Comparison of ENCODE assay signal across 18 mouse cellular contexts in genomic region chr8:49313483-49314278, GRCm38 (mm10).
DNase-seq lines count a peak whose midpoint lies in the region; ATAC-seq and TF ChIP-seq lines count a peak whose summit lies in the region.
"Had no signal": no experiment of that assay in that cellular context is flagged by ENCODE, and none has a peak within 500 bp of the region (broad histone marks: within the 10 kb centered on the region; RNA-seq: fewer than 3 reads in every experiment).

No protein-coding gene starts in this region.

- H3K36me3 ChIP-seq in intestine, embryonic 14.5 days (ENCODE audit: control insufficient read depth, insufficient read depth, low read length) = no peaks in the 10 kb centered on the region
- no peaks in the 10 kb centered on the region for H3K36me3 ChIP-seq in intestine, postnatal 0 days (ENCODE audit: control insufficient read depth, insufficient read depth)
- H3K36me3 ChIP-seq in intestine, embryonic 15.5 days = no peaks in the 10 kb centered on the region
- H3K36me3 ChIP-seq: kidney, embryonic 15.5 days; liver, embryonic 15.5 days; stomach, embryonic 15.5 days had no signal

- H3K9ac ChIP-seq in intestine, embryonic 14.5 days (ENCODE audit: low read length) = no peak overlapping the region
- no peak overlapping the region for H3K9ac ChIP-seq in intestine, postnatal 0 days (ENCODE audit: low read depth, low read length)
- no peak overlapping the region for H3K9ac ChIP-seq in intestine, embryonic 15.5 days
- H3K9ac ChIP-seq: kidney, embryonic 15.5 days; liver, embryonic 15.5 days; stomach, embryonic 15.5 days had no signal

- no peaks in the 10 kb centered on the region for H3K27me3 ChIP-seq in intestine, embryonic 14.5 days (replicated peaks; ENCODE audit: control insufficient read depth, insufficient read depth, low read length)
- H3K27me3 ChIP-seq in intestine, postnatal 0 days (replicated peaks; ENCODE audit: control insufficient read depth, insufficient read depth, low read length) = no peaks in the 10 kb centered on the region
- no peaks in the 10 kb centered on the region for H3K27me3 ChIP-seq in intestine, embryonic 15.5 days (replicated peaks)
- H3K27me3 ChIP-seq: CH12.LX; kidney, embryonic 15.5 days; liver, embryonic 15.5 days; megakaryocyte, embryonic 14.5 days; stomach, embryonic 15.5 days had no signal

- peak; percentile 2 for DNase-seq in adrenal gland, postnatal 10 days
- no peak for DNase-seq in adrenal gland, postnatal 4 days (ENCODE audit: low spot score in 2 of 2)
- DNase-seq in intestine, embryonic 14.5 days (ENCODE audit: low spot score) = no peak
- DNase-seq in 3T3-L1 (ENCODE audit: low read depth, low spot score) = peak; percentile 18
- no peak for DNase-seq in kidney, adult 11 months
- DNase-seq: cerebellum, adult 18-20 months; gastrocnemius, postnatal 14 days; layer of hippocampus, adult 9-11 months; lung, postnatal 14 days had no signal

- no peak overlapping the region for H3K4me3 ChIP-seq in intestine, embryonic 14.5 days (ENCODE audit: low read depth, low read length)
- H3K4me3 ChIP-seq in intestine, postnatal 0 days (ENCODE audit: low read depth, low read length) = no peak overlapping the region
- H3K4me3 ChIP-seq in intestine, embryonic 15.5 days (replicated peaks) = no peak overlapping the region
- H3K4me3 ChIP-seq: kidney, embryonic 15.5 days; liver, embryonic 15.5 days; megakaryocyte, embryonic 14.5 days; stomach, embryonic 15.5 days had no signal

- TF ChIP-seq CTCF in intestine, postnatal 0 days (IDR thresholded peaks at IDR 0.05; ENCODE audit: low read depth) = no peak

- no peak overlapping the region for H3K27ac ChIP-seq in intestine, embryonic 14.5 days (ENCODE audit: low read depth)
- no peak overlapping the region for H3K27ac ChIP-seq in intestine, postnatal 0 days (ENCODE audit: low read depth, low read length)
- H3K27ac ChIP-seq in intestine, embryonic 15.5 days = no peak overlapping the region
- H3K27ac ChIP-seq: kidney, embryonic 15.5 days; liver, embryonic 15.5 days; stomach, embryonic 15.5 days had no signal

- H3K4me2 ChIP-seq in intestine, embryonic 14.5 days (ENCODE audit: low read length) = peak overlapping the region; percentile 18; the same call in 1 of the 2 replicates
- H3K4me2 ChIP-seq in intestine, postnatal 0 days (replicated peaks; ENCODE audit: low read depth) = no peak overlapping the region; the same call in 1 of the 2 replicates
- peak overlapping the region; percentile 37 for H3K4me2 ChIP-seq in intestine, embryonic 15.5 days (replicated peaks)
- H3K4me2 ChIP-seq: kidney, embryonic 15.5 days; liver, embryonic 15.5 days; stomach, embryonic 15.5 days had no signal

- H3K9me3 ChIP-seq in intestine, embryonic 14.5 days (ENCODE audit: control insufficient read depth, low read length) = no peaks in the 10 kb centered on the region
- no peaks in the 10 kb centered on the region for H3K9me3 ChIP-seq in intestine, postnatal 0 days (ENCODE audit: control insufficient read depth)
- H3K9me3 ChIP-seq in intestine, embryonic 15.5 days = no peaks in the 10 kb centered on the region
- H3K9me3 ChIP-seq: kidney, embryonic 15.5 days; liver, embryonic 15.5 days; megakaryocyte, embryonic 14.5 days; stomach, embryonic 15.5 days had no signal

- ATAC-seq in intestine, embryonic 14.5 days (replicated peaks; ENCODE audit: low FRiP score, low TSS enrichment, low read depth) = peak; percentile 85
- no peak for ATAC-seq in intestine, postnatal 0 days
- peak; percentile 93 for ATAC-seq in intestine, embryonic 15.5 days
- no peak for ATAC-seq in erythroblast, adult 5-6 weeks (replicated peaks; ENCODE audit: low FRiP score, poor library complexity, severe bottlenecking)
- ATAC-seq: midbrain, embryonic 16.5 days had no signal

- 39% methylated on average over 10 of the region's 10 CpGs for WGBS in intestine, embryonic 14.5 days
- WGBS in intestine, postnatal 0 days = 30% methylated on average over 10 of the region's 10 CpGs
- WGBS in intestine, embryonic 15.5 days = 42% methylated on average over 10 of the region's 10 CpGs

- H3K4me1 ChIP-seq in intestine, embryonic 14.5 days (replicated peaks; ENCODE audit: control insufficient read depth, insufficient read depth, low read length) = no peaks in the 10 kb centered on the region
- no peaks in the 10 kb centered on the region for H3K4me1 ChIP-seq in intestine, postnatal 0 days (replicated peaks; ENCODE audit: control insufficient read depth, insufficient read depth, low read length)
- no peaks in the 10 kb centered on the region for H3K4me1 ChIP-seq in intestine, embryonic 15.5 days (replicated peaks)
- H3K4me1 ChIP-seq: liver, embryonic 15.5 days; megakaryocyte, embryonic 14.5 days; stomach, embryonic 15.5 days had no signal

Comparison
In these comparisons a context has a peak if more than half of its experiments do, and no peak if none do; other contexts are left out.
1. DNase-seq: peak in adrenal gland, postnatal 10 days (single experiment) and 3T3-L1 (single experiment); none in adrenal gland, postnatal 4 days (0 of 2), intestine, embryonic 14.5 days (single experiment) and kidney, adult 11 months (single experiment).
2. ATAC-seq: peak in intestine, embryonic 14.5 days (single experiment) and intestine, embryonic 15.5 days (single experiment); none in intestine, postnatal 0 days (single experiment) and erythroblast, adult 5-6 weeks (single experiment).